Mouse (Mus musculus) midbrain, embryonic 16.5 days (tissue): ENCODE measurements around the gene Grip1. TPM values are rescaled to one million over a fixed set of nuclear protein-coding genes. Genes with fewer than 3 reads are reported as not detected.
A peak's percentile ranks its signal among the peaks of the same experiment; 100 is the strongest.

Source experiments
- ATAC-seq: fragments of 200-750 bp; cut with Nextera tagmentation; 2 replicates; pipeline ENCODE4 v1.8.0; 2017; ENCODE audit warnings: moderate TSS enrichment
- H3K27ac ChIP-seq: fragments of 300-500 bp; sonication (generic); 2 replicates; pipeline ENCODE4 v1.5.1; 2014; ENCODE audit warnings: mild to moderate bottlenecking, low read length, mixed read lengths
- H3K27me3 ChIP-seq: fragments of 300-500 bp; sonication (generic); 2 replicates; pipeline ENCODE4 v1.6.1; 2014; ENCODE audit warnings: low read depth, low read length, mixed read lengths; ENCODE audit not compliant: control insufficient read depth, insufficient read depth
- H3K36me3 ChIP-seq: fragments of 300-500 bp; sonication (generic); 2 replicates; pipeline ENCODE4 v1.6.1; 2014; ENCODE audit warnings: mild to moderate bottlenecking, low read length, moderate library complexity, mixed read lengths; ENCODE audit not compliant: control insufficient read depth, insufficient read depth
- H3K4me1 ChIP-seq: fragments of 300-500 bp; sonication (generic); 2 replicates; pipeline ENCODE4 v1.6.1; 2014; ENCODE audit warnings: mild to moderate bottlenecking, low read length, mixed read lengths; ENCODE audit not compliant: control insufficient read depth, insufficient read depth
- H3K4me2 ChIP-seq: fragments of 300-500 bp; sonication (generic); 2 replicates; pipeline ENCODE4 v1.6.1; 2014; ENCODE audit warnings: mild to moderate bottlenecking, low read length, mixed read lengths
- H3K4me3 ChIP-seq: fragments of 300-500 bp; sonication (generic); 2 replicates; pipeline ENCODE4 v1.5.1; 2014; ENCODE audit warnings: low read depth, mild to moderate bottlenecking, low read length, moderate library complexity, mixed read lengths
- H3K9ac ChIP-seq: fragments of 300-500 bp; sonication (generic); 2 replicates; pipeline ENCODE4 v1.6.1; 2014; ENCODE audit warnings: low read depth, low read length, mixed read lengths
- H3K9me3 ChIP-seq: fragments of 300-500 bp; sonication (generic); replicated peaks from 2 replicates; pipeline ENCODE4 v1.6.1; 2014; ENCODE audit warnings: mild to moderate bottlenecking, low read length, mixed read lengths; ENCODE audit not compliant: control insufficient read depth, poor library complexity, severe bottlenecking
- WGBS: fragments of 180-500 bp; shearing (Covaris S2); extraction: QIAGEN DNeasy Blood & Tissue Kit; methylation state at CpG from one replicate; pipeline ENCODE4 v1.1.7; 2014; 5-methylcytosine and 5-hydroxymethylcytosine counted together
- polyA plus RNA-seq: library from polyadenylated mRNA; unstranded; fragments of >200 nt; fragmentation: Nextera tagmentation; extraction: Ambion mirVana; gene quantifications from 2 replicates; pipeline ENCODE4 v1.2.1, GENCODE M21; 2015

Gene Grip1
- polyA plus RNA-seq, 1 experiment from 2014 or later, result 19.7 TPM

DNA sequence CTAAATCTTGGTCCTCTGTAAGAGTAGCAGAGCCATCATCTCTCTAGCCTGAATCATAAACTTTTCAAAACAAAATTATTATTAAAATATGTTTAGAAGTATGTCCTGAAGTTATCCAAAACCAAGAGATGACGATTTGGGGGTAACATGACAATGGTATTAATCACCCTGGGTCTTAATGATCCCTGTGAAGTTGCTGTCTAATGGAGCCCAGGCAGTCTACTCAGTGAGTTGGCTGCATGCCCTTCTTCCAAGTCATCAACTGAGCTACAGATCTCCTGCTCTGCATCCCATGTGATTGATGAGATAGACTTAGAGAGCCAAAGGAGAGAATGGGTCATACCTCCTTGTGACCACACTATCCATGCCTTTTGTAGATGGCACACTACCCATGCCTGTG is 433.1 kb downstream of the Grip1 start:
- WGBS, result 81% methylated on average over 1 of the region's 1 CpGs
- Histone ChIP-seq H3K36me3 (no peaks in the 10 kb centered on the region), H3K27me3 (no peaks in the 10 kb centered on the region), H3K4me3 (no peak overlapping the region), H3K27ac (no peak overlapping the region), H3K9me3 (no peaks in the 10 kb centered on the region), H3K4me2 (no peak overlapping the region), H3K9ac (no peak overlapping the region), H3K4me1 (peaks cover 3% of the 10 kb centered on the region; the same call in 1 of the 2 replicates)
- no peak for ATAC-seq

GRCm38 (mm10) chr10:119902754-119903153 is 449.1 kb downstream of the Grip1 start:
- H3K27ac ChIP-seq, result no peak overlapping the region
- ATAC-seq, result no peak
- H3K4me3 ChIP-seq, result no peak overlapping the region
- 73% methylated on average over 4 of the region's 4 CpGs for WGBS
- no peaks in the 10 kb centered on the region for H3K27me3 ChIP-seq
- peaks cover 2% of the 10 kb centered on the region; the same call in 1 of the 2 replicates for H3K36me3 ChIP-seq
- H3K9me3 ChIP-seq, result no peaks in the 10 kb centered on the region
- no peak overlapping the region for H3K9ac ChIP-seq
- no peak overlapping the region for H3K4me2 ChIP-seq
- no peaks in the 10 kb centered on the region for H3K4me1 ChIP-seq

DNA sequence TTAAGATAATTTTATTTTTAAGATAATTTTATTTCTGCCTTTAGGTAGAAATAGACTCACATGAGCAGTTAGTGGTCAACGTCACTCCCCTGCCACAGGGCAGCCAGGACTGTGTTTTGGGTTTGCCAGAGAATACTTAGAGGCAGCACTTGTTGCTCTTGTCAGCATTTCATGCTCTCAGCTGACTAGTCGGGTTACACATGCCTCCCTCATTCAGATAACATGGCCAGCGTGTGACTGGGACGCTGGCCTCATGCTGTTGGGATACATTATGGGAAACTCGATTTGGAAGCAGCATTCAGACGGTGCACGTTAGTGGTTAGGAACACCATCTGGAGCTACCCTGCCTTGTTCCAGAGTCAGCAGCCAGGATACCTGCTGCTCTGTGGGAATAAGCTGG is 453.2 kb downstream of the Grip1 start:
- Histone ChIP-seq H3K27me3 (no peaks in the 10 kb centered on the region), H3K9me3 (no peaks in the 10 kb centered on the region), H3K36me3 (no peaks in the 10 kb centered on the region), H3K4me2 (no peak overlapping the region), H3K9ac (no peak overlapping the region), H3K4me3 (no peak overlapping the region), H3K4me1 (no peaks in the 10 kb centered on the region), H3K27ac (no peak overlapping the region)
- ATAC-seq, result no peak
- WGBS, result 68% methylated on average over 7 of the region's 7 CpGs

- H3K9ac ChIP-seq, result no peak overlapping the region
- no peak overlapping the region for H3K4me2 ChIP-seq
- 0 out of 2 replicates have a peak overlapping the region, but pooled peaks have one; percentile 10 for H3K27ac ChIP-seq
- ATAC-seq, result no peak
- H3K4me3 ChIP-seq, result no peak overlapping the region
- no peaks in the 10 kb centered on the region for H3K27me3 ChIP-seq
- 64% methylated on average over 9 of the region's 9 CpGs for WGBS
- H3K4me1 ChIP-seq, result no peaks in the 10 kb centered on the region
- no peaks in the 10 kb centered on the region for H3K9me3 ChIP-seq
- no peaks in the 10 kb centered on the region for H3K36me3 ChIP-seq
Measured at GRCm38 (mm10) chr10:119917995-119918394, 464.4 kb downstream of the Grip1 start.

DNA sequence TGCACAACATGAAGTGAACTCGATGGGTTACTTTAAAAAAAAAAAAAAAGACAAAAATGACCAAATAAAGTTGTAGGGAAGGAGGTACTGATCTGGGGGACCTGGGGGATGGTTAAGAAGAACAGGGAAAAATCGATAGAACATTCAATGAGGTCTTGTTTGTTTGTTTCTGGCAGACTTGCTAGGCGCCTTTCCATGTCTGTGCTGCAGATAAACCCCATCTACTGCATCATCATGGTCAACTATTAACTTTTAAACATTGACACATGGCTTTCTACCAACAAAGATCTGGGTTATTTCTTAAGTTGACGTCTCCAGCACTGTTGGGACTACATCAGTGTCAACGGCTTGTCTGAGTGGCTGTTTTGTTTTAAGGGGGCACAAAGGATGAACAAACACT is 474.3 kb downstream of the Grip1 start:
- Histone ChIP-seq H3K4me3 (no peak overlapping the region), H3K9ac (no peak overlapping the region), H3K4me2 (no peak overlapping the region), H3K27ac (no peak overlapping the region), H3K27me3 (no peaks in the 10 kb centered on the region), H3K4me1 (no peaks in the 10 kb centered on the region), H3K36me3 (peaks cover 6% of the 10 kb centered on the region), H3K9me3 (no peaks in the 10 kb centered on the region)
- WGBS, result 91% methylated on average over 5 of the region's 5 CpGs
- no peak for ATAC-seq

DNA sequence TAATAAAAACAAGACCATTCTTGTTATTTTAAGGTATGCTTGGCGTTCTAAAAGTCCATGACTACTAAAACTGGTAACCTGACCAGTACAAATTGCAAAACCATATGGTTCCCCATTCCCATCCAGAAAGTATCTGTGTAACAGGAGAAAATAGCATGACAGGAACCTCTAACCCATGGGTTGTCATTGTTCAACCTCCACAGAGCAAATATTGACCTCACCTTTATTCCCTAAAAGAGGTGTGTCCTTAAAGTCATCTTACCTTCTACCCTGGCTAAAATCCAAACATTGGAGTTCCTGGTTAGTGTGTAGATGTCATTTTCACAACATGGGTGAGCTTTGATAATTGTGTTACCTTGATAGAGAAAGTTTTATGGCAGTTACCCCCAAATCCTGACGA is 475.3 kb downstream of the Grip1 start:
- Histone ChIP-seq H3K4me3 (no peak overlapping the region), H3K27me3 (no peaks in the 10 kb centered on the region), H3K9me3 (no peaks in the 10 kb centered on the region), H3K27ac (no peak overlapping the region), H3K4me1 (no peaks in the 10 kb centered on the region), H3K4me2 (no peak overlapping the region), H3K36me3 (peaks cover 6% of the 10 kb centered on the region), H3K9ac (no peak overlapping the region)
- no peak for ATAC-seq
- 96% methylated on average over 2 of the region's 2 CpGs for WGBS

- Histone ChIP-seq H3K9me3 (no peaks in the 10 kb centered on the region), H3K4me3 (no peak overlapping the region), H3K4me2 (no peak overlapping the region), H3K4me1 (no peaks in the 10 kb centered on the region), H3K36me3 (peaks cover 6% of the 10 kb centered on the region), H3K9ac (no peak overlapping the region), H3K27me3 (no peaks in the 10 kb centered on the region), H3K27ac (no peak overlapping the region)
- ATAC-seq, result no peak
- WGBS, result 72% methylated on average over 4 of the region's 4 CpGs
Measured at GRCm38 (mm10) chr10:119932794-119933193, 479.2 kb downstream of the Grip1 start.

DNA sequence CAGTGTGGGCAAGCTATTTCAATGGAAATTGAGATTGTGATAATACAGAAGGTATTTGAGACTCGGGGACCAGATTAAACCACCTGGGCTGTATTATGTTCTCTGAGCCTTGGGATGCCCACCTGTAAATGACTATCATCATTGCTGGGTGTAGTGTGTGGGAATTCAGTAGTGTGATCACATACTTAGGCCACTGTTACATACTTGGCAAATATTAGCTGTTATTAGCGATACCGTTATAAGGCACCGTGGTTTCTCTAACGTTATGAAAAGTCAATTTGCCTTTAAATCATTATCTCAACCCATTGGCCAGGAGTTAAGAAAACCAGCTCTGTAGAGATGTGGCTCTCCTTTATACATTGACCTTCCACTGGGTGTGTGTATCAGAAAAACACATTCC is 479.7 kb downstream of the Grip1 start:
- Histone ChIP-seq H3K27me3 (no peaks in the 10 kb centered on the region), H3K36me3 (peaks cover 6% of the 10 kb centered on the region), H3K9ac (no peak overlapping the region), H3K9me3 (no peaks in the 10 kb centered on the region), H3K4me3 (no peak overlapping the region), H3K4me1 (no peaks in the 10 kb centered on the region), H3K27ac (no peak overlapping the region), H3K4me2 (no peak overlapping the region)
- no peak for ATAC-seq
- 94% methylated on average over 5 of the region's 5 CpGs for WGBS

DNA sequence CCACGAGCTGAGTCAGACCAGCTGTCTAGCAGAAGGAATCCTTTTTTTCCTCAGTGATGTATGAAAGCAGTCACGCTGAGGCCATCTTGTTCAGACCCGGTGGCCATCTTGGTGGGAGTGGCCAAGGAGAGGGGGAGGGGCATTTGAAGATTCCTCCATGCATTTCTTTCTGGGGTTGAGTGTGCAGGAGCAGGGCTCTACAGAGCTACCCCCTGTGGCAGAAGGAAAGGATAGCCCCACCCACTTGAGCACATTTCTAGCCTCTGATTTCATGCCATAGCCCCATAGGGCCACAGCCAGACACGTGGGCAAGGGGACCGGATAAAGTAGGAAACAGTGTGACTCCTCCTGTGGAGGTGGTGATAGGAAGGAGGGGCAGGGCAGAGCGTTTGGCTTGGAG is 481.6 kb downstream of the Grip1 start:
- ATAC-seq, result no peak
- no peak overlapping the region for H3K4me3 ChIP-seq
- 77% methylated on average over 6 of the region's 6 CpGs for WGBS
- peaks cover 6% of the 10 kb centered on the region for H3K36me3 ChIP-seq
- H3K4me1 ChIP-seq, result no peaks in the 10 kb centered on the region
- no peaks in the 10 kb centered on the region for H3K27me3 ChIP-seq
- H3K4me2 ChIP-seq, result no peak overlapping the region
- H3K9me3 ChIP-seq, result no peaks in the 10 kb centered on the region
- H3K9ac ChIP-seq, result no peak overlapping the region
- no peak overlapping the region for H3K27ac ChIP-seq

- Histone ChIP-seq H3K36me3 (no peaks in the 10 kb centered on the region; the same call in 1 of the 2 replicates), H3K4me3 (no peak overlapping the region), H3K4me1 (no peaks in the 10 kb centered on the region), H3K4me2 (no peak overlapping the region), H3K27me3 (no peaks in the 10 kb centered on the region), H3K9me3 (no peaks in the 10 kb centered on the region), H3K9ac (no peak overlapping the region), H3K27ac (no peak overlapping the region)
- WGBS, result 72% methylated on average over 16 of the region's 16 CpGs
- ATAC-seq, result no peak
Measured at GRCm38 (mm10) chr10:119937481-119937880, 483.9 kb downstream of the Grip1 start.
